Mouse (Mus musculus) 3T3-L1 (cell line): ENCODE measurements around the gene Fis1.
A peak's percentile ranks its signal among the peaks of the same experiment; 100 is the strongest.

ENCODE experiments used
- DNase-seq: peaks from one replicate; pipeline ENCODE4 v3.0.0-alpha.2; 2015; ENCODE audit warnings: low read depth, low spot score

The Fis1 gene

DNA sequence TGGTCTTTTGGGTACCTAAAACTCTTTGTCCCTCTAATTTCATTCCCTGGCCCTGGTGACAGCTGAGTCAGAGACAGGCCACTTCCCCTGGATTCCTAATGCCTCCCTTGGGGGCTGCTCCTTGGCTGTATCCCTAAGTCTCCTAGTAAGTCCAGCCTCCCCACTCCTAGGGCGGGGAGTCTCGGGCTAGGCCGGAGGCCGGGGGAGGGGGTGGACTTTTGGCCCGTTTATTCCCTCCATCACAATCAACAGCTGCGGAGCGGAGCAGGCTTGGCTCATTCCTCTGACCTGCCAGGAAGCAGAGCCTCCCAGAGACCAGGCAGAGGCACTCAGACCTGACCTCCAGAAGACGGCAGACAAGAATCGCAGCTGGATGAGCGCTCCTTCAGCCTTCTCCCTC, 14.5 kb downstream of the Fis1 start:
- peak; percentile 73 for DNase-seq

DNA sequence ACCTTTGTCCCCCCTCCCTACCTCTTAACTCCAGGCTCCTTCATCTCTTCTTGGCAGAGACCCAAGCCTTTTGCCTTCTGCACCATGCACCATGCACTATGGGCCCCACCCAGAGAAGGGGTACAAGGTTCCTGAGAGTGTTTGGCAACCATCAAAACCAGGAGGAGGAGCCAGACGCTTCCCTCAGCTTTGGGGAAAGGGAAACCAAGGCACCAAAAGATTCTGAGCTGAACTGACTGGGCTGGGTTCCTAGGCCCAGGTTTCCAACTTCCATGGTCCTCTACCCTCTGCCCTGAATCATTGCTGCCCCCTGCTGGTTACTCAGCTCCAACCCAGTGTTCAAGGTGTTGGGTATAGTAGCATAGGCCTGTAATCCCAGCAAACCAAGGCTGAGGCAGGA, 17.6 kb downstream of the Fis1 start:
- peak; percentile 93 for DNase-seq

DNA sequence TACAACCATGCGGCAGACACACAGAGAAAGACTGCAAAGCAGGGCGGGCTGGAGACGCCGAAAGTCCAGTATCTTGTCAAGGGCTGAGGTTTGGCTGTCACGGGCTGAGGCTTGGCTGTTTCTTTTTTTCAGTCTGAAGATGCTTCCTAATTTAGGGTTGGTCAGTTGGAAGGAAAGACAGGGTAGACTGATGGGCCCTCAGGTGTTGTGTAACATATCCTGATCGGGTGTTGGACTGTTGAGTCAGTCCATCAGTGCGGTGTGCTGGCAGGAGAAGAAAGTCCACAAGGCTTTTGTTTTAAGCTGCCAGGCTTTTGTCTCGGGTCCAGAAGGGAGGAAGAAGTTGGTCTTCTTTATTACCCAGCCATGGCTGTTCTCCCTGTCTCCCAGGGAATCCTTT, 20.6 kb downstream of the Fis1 start:
- DNase-seq = no peak

DNA sequence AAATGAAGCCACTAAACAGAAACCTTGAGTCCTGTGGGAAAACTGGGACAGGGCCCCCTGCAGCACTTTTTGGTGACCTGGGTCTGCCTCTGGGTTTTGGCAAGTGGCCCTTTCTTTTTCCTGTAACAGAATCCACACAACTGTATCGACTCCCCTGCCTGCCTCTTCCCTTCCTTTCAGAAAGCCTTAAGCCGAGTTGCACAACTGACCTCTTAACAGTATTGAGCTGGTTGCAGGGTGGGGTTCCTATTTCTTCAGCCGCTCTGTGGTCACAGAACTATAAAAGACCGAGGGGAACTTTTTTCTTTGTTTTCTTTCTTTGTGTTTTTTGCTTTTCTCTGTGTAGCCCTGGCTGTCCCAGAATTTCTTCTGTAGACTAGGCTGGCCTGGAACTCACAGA, 24.7 kb downstream of the Fis1 start:
- no peak for DNase-seq

DNA sequence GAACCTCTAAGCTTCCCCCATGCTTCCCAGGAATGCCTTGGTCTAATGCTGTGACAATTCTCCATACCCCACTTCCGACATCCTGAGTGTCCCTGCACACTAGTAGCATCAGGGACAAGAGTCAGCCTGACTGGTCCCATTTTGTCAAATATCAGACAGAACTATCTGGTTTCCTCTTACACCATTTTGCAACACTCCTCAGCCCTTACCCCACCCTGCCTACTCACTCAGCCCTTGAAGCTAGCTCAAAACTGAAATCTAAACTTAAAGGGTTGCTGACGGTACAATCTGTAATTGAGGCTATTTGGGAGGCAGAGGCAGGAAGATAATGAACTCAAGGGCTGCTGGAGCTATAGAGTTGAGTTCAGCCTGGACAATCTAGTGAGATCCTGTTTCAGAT, 26.7 kb downstream of the Fis1 start:
- no peak for DNase-seq

DNA sequence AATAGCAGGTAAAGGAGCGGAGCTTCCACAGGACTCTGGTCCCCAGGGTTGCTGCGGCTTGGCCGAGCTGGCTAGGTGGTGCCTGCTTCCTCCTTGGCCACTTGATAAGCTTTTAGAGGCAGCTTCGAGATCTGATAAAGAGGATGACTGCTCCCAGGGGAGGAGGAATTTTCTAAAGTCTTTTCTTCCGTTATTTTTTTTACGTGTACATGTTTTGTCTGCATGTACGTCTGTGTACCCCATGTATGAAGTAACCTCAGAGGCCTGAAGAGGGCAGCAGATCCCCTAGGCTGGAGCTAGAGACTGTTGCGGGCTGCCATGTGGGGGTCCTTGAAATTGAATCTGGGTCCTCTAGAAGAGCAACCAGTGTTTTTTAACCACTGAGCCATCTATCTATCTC, 27.9 kb downstream of the Fis1 start:
- DNase-seq = no peak

DNA sequence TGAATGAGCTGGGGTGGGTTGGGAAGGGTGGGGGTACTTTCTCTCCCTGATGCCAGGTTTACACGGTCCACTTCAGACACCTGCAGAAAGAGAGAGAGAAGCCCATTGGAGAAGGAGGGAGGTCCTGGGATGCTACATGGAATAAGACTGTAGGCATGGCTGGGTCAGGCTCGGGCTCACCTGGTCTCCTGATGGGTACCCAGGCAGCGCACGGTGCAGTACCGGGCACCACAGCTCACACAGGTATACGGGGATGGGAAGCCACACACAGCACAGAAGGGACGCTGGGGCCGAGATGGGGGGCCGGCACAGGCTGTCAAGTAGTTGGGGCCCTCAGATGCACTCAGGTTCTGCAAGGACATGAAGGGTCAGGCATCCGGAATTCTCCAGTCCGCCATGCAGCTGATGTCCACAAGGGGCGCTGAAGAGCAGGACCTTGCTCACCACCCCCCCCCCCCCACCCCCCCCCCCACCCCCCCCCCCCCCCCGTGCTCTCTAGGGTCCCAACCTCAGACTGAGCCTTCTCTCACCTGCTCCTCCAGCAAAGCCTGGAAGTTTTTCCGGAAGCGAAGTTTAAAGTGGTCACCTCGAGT, 29.4 kb downstream of the Fis1 start:
- DNase-seq = peak; percentile 63

DNA sequence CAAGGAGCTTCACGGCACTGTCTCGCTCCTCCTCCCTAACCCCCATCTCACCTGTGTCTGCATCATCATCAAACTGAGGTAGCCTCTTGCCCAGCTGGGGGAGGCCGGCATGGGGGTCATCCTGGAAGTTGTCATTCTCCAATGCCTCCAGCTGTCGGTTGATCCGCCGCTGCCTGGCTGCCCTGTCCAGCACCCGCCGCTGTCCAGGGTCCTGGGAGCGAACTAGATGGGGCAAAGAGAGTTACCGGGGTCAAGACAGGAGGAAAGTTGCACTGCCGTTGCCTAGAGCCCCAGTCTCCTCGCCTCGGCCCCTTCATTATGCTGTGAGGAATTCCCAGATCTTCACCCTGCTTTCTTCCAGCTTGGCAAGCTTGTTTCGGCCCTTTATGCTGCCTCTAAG, 31.8 kb downstream of the Fis1 start:
- DNase-seq = no peak

DNA sequence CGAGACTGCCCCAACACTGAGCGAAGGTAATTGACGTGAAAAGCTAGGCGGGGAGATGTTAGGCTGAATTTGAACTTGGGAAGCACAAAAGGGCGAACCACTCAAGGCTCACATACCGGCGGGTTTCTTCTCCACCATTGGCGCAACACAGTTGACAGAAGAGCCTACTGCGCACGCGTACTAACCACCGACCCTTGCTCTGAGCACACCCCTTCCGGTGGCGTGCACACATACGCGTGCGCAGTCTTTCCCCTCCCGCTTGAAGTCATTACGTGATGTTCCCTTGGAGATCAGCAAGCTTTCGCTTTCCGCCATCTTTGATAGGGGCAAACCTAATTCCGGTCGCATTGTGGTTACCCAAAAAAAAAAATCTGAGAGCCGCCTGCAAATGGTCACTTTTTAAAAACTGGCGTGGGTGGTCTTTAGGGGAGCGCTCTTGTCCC, 33.6 kb downstream of the Fis1 start, which contains the start of gene Plod3:
Plod3 (plus strand) TSS at position 325 of the 443 bp plus-strand sequence.
- DNase-seq = peak; percentile 100

DNA sequence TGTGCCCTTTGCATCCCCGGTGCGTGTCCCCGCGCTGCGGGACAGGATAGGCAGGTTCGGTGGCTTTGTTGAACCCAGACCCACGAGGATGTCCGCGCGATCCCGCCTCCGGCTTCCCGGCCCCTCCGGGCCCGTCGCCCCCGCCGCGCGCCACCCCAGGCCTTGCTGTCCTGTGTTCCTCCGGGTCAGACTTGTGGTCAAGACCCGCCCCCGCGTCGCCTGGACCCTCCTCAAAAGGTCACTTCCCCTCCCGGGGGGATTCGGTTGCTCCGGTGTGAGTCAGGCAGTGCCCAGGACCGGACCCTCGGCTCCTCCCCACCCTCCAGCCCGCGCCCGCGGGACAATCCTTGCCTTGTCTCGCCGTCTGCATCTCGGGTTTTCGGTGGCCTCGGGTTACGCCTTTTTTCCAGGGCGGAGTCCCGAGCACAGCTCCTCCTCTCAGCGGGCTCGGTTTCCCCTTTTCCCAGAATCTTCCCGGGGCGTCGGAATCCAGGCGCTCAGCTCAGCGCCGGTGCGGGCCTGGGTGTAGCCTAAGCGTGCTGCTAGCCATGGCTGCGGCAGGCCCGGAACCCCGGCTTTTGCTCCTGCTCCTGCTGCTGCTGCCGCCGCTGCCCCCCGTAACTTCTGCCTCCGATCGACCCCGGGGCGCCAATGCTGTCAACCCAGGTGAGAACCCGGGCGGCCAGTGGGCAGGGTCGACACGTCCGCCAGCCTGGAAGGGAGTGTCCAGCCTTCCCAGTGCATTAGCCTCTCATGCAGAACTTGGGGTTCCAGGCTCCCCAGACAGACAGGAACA, 34.3 kb downstream of the Fis1 start:
- peak; percentile 89 for DNase-seq

DNA sequence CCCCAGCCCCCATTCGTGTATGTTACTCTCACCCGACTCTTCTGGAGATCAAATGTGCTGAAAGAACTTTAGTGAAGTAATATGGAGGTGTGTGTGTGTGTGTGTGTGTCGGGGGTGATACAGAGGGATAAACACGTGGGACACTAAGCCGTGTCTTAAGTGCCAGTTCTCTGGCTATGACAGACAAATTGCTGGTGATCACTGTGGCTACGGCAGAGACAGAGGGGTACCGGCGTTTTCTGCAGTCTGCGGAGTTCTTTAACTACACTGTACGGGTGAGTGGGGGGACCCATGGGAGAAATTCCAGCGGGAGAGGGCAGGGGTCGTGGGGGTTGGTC, 34.8 kb downstream of the Fis1 start, which contains the start of gene Znhit1:
Znhit1 (minus strand) TSS at position 88 of the 338 bp plus-strand sequence.
- DNase-seq = peak; percentile 49

DNA sequence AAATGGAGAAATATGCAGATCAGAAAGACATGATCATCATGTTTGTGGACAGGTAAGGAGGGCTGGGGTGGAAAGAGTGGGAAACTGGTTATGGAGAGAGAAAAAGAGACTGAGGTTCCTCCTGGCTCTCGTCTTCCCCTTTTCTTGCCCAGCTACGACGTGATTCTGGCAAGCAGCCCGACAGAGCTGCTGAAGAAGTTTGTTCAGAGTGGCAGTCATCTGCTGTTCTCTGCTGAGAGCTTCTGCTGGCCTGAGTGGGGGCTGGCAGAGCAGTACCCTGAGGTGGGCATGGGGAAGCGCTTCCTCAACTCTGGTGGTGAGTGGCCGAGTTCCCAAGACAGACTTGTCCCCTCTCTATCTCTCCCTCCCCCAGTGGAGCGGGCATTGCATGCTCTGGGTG, 35.3 kb downstream of the Fis1 start:
- DNase-seq = peak; percentile 56

DNA sequence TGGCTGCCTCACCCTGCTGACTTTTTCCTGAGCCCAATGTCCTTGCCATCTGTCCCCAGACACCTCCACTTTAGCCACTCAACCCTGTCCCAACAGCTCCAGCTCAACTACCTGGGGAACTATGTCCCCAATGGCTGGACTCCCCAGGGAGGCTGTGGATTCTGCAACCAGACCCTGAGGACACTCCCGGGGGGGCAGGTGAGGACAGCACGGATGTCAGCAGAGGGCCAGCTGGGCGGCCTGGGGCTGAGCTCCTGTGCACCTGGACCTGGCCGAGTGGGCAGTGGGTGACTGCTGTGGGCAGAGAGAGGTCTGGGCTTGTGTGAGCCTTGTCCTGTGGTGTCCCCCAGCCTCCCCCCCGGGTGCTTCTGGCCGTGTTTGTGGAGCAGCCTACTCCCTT, 36.7 kb downstream of the Fis1 start:
- DNase-seq = no peak

DNA sequence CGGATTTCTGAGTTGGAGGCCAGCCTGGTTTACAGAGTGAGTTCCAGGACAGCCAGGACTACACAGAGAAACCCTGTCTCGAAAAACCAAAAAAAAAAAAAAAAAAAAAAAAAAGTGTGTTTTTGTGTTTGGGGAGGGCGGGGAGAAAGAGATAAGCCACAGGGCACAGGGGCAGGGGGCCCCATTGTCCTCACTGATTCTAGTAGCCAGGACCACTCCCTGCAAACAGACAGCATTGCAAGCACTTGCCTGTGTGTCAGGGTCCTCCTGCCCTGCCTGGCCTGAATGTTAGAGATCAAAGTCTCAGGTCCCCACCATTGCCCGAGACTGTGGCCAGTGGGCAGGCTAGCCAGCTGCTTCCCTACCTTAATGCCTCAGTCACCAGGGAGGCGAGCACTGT, 46.4 kb downstream of the Fis1 start:
- DNase-seq = no peak

DNA sequence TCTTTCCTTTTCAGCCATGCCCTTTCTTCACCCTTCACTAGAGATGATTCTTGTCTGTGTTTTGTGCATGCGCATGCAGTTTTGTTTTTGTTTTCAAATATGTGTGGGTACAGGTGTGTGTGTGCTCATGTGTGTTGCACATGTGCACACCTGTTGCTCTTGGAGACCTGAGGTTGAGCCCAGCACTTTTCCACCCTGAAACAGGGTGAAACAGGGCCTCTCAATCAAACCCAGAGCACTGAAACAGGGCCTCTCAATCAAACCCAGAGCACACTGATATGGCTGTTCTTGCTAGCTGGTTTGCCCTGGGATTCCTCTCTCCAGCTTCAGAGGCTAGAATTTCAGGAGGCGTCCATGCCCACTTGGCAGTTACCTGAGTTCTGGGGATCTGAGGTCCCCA, 47.5 kb downstream of the Fis1 start:
- no peak for DNase-seq

DNA sequence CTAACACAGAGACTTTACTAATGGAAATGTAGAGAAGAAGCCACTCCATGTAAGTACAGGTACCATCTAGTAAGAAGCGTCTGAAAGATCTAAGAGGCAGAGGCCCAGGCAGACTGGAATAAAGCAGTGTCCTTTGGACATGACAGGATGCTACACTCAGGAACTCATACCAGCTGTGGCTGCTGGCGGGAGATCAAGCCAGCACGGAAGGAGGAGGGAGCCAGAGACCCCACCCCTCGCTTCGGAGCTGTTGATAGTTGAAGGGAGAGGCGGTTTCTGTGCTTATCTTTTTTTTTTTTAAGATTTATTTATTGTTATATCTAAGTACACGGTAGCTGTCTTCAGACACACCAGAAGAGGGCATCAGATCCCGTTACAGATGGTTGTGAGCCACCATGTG, 54.2 kb downstream of the Fis1 start:
- DNase-seq = no peak

DNA sequence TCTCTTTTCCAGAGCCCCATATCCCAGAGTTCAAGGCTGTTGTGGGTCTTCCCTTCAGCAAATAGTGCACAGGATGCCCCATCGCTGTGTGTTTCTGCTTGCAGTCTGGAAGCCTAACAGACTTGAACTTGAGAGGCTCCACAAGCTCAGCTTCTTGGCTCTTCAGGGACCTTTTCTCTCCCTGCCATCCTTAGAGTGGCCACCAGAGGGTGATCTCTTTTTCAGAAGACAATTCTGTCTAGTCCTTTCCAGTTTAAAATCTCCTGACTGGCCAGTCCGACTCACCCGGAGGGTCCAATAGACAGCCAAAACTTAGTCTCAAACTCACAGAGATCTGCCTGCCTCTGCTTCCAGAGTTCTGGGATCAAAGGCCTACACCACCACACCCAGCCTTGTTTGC, 56.9 kb downstream of the Fis1 start:
- peak; percentile 90 for DNase-seq

DNA sequence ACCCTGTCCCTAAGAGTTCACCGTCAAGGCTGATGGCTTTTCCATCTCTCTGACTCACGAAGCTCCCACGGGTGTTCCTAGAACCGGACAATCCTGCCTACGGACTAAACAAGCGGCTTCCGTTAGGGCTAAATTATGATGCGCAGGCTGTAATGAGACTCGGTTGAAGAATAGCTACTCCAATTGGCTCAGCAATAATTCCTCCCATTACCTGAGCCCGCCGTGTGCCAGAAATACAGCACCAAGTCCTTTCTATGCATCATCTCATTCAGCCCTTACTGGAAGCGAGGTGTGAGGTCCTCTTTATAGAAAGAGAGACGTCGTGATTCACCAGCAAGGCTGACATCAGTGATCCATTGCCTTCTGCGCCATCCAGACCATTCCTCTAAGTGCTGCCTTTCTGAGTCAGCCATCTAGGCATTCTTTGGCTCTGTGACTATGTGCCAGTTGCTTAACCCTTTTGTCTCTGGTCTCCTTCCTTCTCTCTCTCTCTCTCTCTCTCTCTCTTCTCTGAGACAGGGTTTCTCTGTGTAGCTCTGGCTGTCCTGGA, 59.4 kb downstream of the Fis1 start:
- peak; percentile 95 for DNase-seq
